Mouse (Mus musculus) stomach, embryonic 15.5 days (tissue): Measurements from ENCODE around the gene Lama2. TPM values are rescaled to one million over a fixed set of nuclear protein-coding genes. Genes with fewer than 3 reads are reported as not detected.

Experiments
- ATAC-seq: fragments of 200-750 bp; cut with Nextera tagmentation; 2 replicates; pipeline ENCODE4 v1.8.0; 2017; ENCODE audit warnings: low read depth, moderate number of reproducible peaks, moderate TSS enrichment; ENCODE audit not compliant: insufficient read depth, low FRiP score
- H3K27ac ChIP-seq: fragments of 300-500 bp; sonication (generic); 2 replicates; pipeline ENCODE4 v1.5.1; 2015; ENCODE audit warnings: mild to moderate bottlenecking, inconsistent platforms
- H3K27me3 ChIP-seq: fragments of 300-500 bp; sonication (generic); replicated peaks from 2 replicates; pipeline ENCODE4 v1.6.1; 2015; ENCODE audit warnings: inconsistent platforms
- H3K36me3 ChIP-seq: fragments of 300-500 bp; sonication (generic); 2 replicates; pipeline ENCODE4 v1.6.1; 2015; ENCODE audit warnings: inconsistent platforms
- H3K4me1 ChIP-seq: fragments of 300-500 bp; sonication (generic); 2 replicates; pipeline ENCODE4 v1.6.1; 2015; ENCODE audit warnings: inconsistent platforms
- H3K4me2 ChIP-seq: fragments of 300-500 bp; sonication (generic); 2 replicates; pipeline ENCODE4 v1.6.1; 2015; ENCODE audit warnings: mild to moderate bottlenecking, inconsistent platforms
- H3K4me3 ChIP-seq: fragments of 300-500 bp; sonication (generic); replicated peaks from 2 replicates; pipeline ENCODE4 v1.5.1; 2015; ENCODE audit warnings: inconsistent platforms
- H3K9ac ChIP-seq: fragments of 300-500 bp; sonication (generic); 2 replicates; pipeline ENCODE4 v1.6.1; 2015; ENCODE audit warnings: inconsistent platforms
- H3K9me3 ChIP-seq: fragments of 300-500 bp; sonication (generic); 2 replicates; pipeline ENCODE4 v1.6.1; 2016; ENCODE audit warnings: inconsistent platforms
- WGBS: fragments of 180-500 bp; shearing (Covaris S2); methylation state at CpG from one replicate; pipeline ENCODE4 v1.1.7; 2015; 5-methylcytosine and 5-hydroxymethylcytosine counted together
- polyA plus RNA-seq: library from polyadenylated mRNA; unstranded; fragments of >200 nt; fragmentation: Nextera tagmentation; extraction: Ambion mirVana; gene quantifications from 2 replicates; pipeline ENCODE4 v1.2.1, GENCODE M21; 2015

Gene Lama2
- polyA plus RNA-seq, 1 experiment from 2014 or later = 15.0 TPM

DNA sequence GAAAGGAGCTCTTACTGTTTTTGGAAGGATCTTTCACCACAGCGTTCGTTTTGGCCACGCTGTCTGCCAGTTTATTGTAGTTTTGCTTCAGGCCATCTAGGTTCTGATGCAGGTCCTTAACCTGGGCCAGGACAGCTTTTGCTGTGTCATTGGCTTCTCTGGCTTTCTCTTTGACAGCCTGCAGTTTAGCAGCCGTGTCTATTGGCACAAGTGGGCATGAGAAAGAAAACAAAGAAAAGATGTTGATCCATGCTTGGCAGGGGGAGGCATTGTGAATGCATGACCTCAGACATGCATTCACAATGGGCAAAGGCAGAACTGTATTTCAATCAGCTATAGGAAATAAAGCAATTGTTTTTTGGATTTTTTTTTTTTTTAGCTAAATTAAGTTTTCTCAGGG, 565.1 kb downstream of the Lama2 start:
- 75% methylated on average over 4 of the region's 4 CpGs for WGBS
- H3K27ac ChIP-seq = no peak overlapping the region
- no peaks in the 10 kb centered on the region for H3K36me3 ChIP-seq
- no peak overlapping the region for H3K4me2 ChIP-seq
- H3K4me3 ChIP-seq = no peak overlapping the region
- H3K9ac ChIP-seq = no peak overlapping the region
- no peak for ATAC-seq
- no peaks in the 10 kb centered on the region for H3K27me3 ChIP-seq
- no peaks in the 10 kb centered on the region for H3K9me3 ChIP-seq
- H3K4me1 ChIP-seq = no peaks in the 10 kb centered on the region

DNA sequence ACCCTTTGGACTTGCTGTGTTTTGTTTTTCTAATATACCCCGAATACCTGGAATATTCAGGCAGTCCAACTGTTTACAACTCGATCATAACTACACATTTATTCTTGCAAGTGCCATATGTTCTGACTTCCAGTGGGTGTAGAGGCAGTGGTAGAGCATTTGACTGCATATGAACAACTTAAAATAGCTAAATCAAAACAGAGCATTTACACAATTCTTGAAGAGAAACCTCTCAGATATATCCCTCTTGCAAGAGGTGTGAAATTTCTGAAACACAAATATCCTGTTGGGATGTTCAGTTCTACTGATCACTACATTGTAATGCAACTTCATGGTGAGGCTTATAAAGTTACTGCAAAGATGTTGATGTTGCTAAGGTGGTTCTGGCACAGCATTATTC, 572.4 kb downstream of the Lama2 start:
- Histone ChIP-seq H3K4me1 (no peaks in the 10 kb centered on the region), H3K4me3 (no peak overlapping the region), H3K9me3 (no peaks in the 10 kb centered on the region), H3K27ac (no peak overlapping the region), H3K36me3 (no peaks in the 10 kb centered on the region), H3K4me2 (no peak overlapping the region), H3K27me3 (no peaks in the 10 kb centered on the region), H3K9ac (no peak overlapping the region)
- ATAC-seq = no peak
- 69% methylated on average over 2 of the region's 2 CpGs for WGBS

DNA sequence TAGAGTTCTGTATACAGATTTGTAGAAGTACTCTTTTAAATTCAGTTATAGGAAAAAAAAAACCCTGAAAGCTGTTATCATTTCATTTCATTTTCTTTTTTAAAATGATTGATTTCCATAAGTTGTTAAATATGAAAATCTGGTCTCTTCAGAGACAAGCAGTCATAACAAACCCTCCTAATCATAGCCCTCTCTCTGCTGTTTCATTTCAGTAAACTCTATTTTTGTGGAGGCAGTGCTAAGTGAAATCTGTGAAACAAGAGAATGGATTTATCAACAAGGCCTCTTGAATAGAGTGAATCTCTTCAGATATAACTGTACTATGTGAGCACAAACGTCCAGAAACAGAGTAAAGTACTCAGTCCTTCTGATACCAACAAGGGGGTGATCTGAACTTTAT, 577.7 kb downstream of the Lama2 start:
- Histone ChIP-seq H3K4me3 (no peak overlapping the region), H3K27ac (no peak overlapping the region), H3K9ac (no peak overlapping the region), H3K4me2 (no peak overlapping the region), H3K4me1 (no peaks in the 10 kb centered on the region), H3K36me3 (no peaks in the 10 kb centered on the region), H3K9me3 (no peaks in the 10 kb centered on the region), H3K27me3 (no peaks in the 10 kb centered on the region)
- ATAC-seq = no peak
- 18% methylated on average over 1 of the region's 1 CpGs for WGBS

DNA sequence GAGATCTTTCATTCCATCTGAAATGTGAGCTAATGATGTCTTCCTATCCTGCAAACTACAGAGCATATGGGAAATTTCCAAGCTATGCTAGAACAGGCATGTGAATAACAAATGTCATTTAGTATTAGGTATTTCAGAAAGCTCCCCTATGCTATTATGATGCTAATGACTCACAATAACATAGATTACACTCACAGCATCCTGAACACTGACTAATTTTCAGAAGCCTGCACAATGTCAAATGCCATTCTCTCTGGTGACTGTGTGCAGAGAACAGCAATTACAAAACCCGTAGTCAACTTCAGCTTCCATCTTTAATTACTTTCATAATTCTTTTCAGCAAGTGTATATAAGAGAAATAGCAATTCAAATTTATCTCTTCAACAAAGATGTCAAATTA, 596.9 kb downstream of the Lama2 start:
- Histone ChIP-seq H3K27me3 (no peaks in the 10 kb centered on the region), H3K4me3 (no peak overlapping the region), H3K9ac (no peak overlapping the region), H3K4me2 (no peak overlapping the region), H3K9me3 (no peaks in the 10 kb centered on the region), H3K4me1 (no peaks in the 10 kb centered on the region), H3K27ac (no peak overlapping the region), H3K36me3 (no peaks in the 10 kb centered on the region)
- 67% methylated on average over 1 of the region's 1 CpGs for WGBS
- ATAC-seq = no peak

DNA sequence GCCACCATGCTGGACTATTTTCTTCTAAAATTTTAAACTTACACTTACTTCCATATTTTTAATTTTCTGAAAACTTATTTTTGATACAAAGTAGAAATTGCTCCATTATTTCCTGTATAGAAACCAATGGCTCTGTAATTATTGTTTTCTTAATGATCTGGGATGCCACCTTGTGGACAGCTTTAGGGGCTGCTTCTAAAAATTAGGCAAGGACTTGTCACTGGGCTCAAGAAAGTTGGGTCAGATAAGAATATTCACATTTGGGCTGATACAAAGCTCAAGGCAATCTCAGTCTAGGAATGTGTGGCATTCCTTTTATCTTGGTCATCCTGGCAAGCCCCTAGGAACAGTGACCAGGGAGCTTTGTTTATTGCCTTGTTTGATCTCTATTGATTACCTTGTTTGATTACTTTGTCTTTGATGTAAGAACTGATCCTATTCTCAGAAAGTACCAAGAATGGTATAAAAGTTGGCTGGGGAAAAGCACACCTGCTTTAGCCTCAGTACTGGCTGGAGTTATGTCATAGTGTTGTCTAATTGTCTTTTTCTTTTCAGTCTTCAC, 606.7 kb downstream of the Lama2 start:
- H3K36me3 ChIP-seq = no peaks in the 10 kb centered on the region
- no peaks in the 10 kb centered on the region for H3K27me3 ChIP-seq
- H3K27ac ChIP-seq = no peak overlapping the region
- no peak overlapping the region for H3K4me2 ChIP-seq
- no peak overlapping the region for H3K9ac ChIP-seq
- no peaks in the 10 kb centered on the region for H3K9me3 ChIP-seq
- no peak for ATAC-seq
- H3K4me1 ChIP-seq = no peaks in the 10 kb centered on the region
- no peak overlapping the region for H3K4me3 ChIP-seq

DNA sequence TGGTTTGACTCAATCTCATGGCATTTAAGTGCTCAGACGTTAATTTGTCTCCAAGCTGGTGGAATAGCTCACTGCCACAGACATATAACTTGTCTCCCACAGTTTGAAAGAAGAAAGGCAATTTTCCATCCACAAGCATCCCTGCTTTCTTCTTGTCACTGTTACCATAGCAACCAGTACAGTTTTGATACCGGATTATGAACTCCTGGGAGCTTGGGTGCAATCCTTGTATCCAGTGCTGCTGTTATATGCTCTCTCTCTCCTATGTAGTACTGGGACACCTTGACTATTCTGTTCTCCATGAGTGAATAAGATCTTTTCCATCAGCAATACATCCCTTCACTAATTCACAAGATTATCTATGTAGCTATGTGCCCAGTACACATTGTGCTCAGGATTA, 612.2 kb downstream of the Lama2 start:
- Histone ChIP-seq H3K4me3 (no peak overlapping the region), H3K27ac (no peak overlapping the region), H3K4me2 (no peak overlapping the region), H3K4me1 (no peaks in the 10 kb centered on the region), H3K9ac (no peak overlapping the region), H3K27me3 (no peaks in the 10 kb centered on the region), H3K9me3 (no peaks in the 10 kb centered on the region), H3K36me3 (no peaks in the 10 kb centered on the region)
- ATAC-seq = no peak
- 79% methylated on average over 2 of the region's 2 CpGs for WGBS

DNA sequence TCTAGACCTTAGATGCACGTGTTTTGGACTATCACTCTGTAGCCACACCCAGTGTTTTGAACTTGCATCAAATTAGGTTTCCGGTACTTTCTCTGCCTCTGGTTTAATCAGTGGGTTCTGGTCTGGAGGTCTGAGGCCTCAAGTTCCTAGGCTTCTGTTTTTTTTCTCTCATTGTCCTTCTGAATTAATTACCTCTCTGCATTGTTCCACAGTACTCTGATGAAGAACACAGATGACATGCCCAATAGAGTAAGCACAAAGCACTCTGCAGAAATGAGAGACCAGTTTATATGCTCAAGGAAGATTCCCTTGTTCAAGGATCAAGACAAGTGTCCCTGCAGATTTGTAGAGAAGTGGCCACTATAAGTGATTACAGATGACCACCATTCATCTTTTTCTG, 613.8 kb downstream of the Lama2 start:
- WGBS = 69% methylated on average over 2 of the region's 2 CpGs

DNA sequence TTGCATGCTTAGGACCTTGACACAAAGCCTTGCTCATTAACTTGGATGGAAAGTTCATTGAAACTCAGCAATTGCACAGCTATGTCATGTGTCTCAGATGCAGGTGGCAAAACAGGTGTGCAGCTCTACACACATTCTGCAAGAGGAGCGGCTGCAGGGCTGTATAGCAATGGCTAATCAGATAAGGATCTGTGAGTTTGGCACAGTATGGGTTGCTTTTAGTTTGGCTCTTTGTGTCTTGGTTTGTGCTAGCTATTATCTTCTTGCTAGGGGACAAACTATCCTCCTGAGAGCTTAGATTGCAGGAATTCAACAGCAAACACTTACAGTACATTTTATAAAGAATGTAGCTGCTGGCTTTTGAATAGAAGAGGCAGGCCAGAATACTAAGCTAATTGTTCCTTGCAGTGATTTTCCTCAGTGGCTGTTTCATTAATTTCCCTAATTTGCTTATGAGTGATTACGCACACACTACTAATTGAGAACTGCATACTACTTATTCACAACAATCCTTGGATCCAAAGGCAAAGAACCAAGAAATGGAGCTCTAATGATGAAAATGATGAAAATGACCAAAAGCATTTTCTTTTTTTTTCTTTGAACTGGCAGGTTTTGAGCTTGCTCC, 617.9 kb downstream of the Lama2 start:
- Histone ChIP-seq H3K4me2 (no peak overlapping the region), H3K36me3 (no peaks in the 10 kb centered on the region), H3K4me1 (no peaks in the 10 kb centered on the region), H3K27me3 (no peaks in the 10 kb centered on the region), H3K4me3 (no peak overlapping the region), H3K9me3 (no peaks in the 10 kb centered on the region), H3K27ac (no peak overlapping the region), H3K9ac (no peak overlapping the region)
- WGBS = 80% methylated on average over 2 of the region's 2 CpGs
- no peak for ATAC-seq

More for the DNA sequence above, 613.8 kb downstream of the Lama2 start:
- no peak overlapping the region for H3K9ac ChIP-seq
- no peaks in the 10 kb centered on the region for H3K36me3 ChIP-seq
- H3K4me2 ChIP-seq = no peak overlapping the region
- no peak overlapping the region for H3K4me3 ChIP-seq
- no peak overlapping the region for H3K27ac ChIP-seq
- no peaks in the 10 kb centered on the region for H3K9me3 ChIP-seq
- no peaks in the 10 kb centered on the region for H3K4me1 ChIP-seq
- no peaks in the 10 kb centered on the region for H3K27me3 ChIP-seq
- ATAC-seq = no peak

DNA sequence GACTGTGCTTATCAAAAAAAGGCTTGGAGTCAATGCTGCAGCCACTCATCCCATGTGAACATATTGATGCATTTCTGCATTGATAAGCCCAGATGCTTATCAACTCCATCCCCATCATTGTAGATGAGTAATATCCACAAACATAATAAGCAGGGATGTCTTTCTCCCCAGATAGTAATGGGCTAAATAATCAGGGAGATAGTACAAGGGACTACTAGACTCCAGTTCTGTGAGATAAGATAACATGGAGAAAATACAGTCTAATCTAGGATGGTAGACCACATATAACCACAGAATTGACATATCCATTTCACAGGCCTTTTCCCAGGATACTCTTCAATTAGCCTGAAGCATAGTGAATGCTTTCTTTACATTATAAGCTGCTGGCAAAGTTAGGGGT, 622.9 kb downstream of the Lama2 start:
- Histone ChIP-seq H3K4me2 (no peak overlapping the region), H3K9me3 (no peaks in the 10 kb centered on the region), H3K36me3 (no peaks in the 10 kb centered on the region), H3K27ac (no peak overlapping the region), H3K4me3 (no peak overlapping the region), H3K9ac (no peak overlapping the region), H3K27me3 (no peaks in the 10 kb centered on the region), H3K4me1 (no peaks in the 10 kb centered on the region)
- no peak for ATAC-seq

DNA sequence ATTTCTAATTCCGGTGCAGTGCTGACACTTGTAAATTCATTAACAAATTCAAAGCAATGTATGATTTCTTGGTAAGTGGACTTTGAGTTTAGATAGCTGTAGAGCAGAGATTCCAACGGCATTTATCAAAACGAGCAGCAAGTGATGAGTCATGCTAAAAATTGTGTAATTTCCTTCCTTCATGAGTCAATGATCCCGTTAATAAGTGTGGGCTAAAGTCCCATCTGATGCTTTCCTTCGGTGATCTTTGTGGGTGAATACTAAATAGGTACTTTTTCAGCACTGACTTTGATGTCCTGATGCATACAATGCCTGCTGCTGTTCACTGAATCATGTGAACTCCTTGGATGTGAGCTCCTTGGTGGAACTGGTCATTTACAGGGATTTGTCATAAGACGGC, 623.6 kb downstream of the Lama2 start:
- WGBS = 62% methylated on average over 6 of the region's 6 CpGs
- H3K4me1 ChIP-seq = no peaks in the 10 kb centered on the region
- H3K27me3 ChIP-seq = no peaks in the 10 kb centered on the region
- no peak for ATAC-seq
- H3K4me2 ChIP-seq = no peak overlapping the region
- H3K9ac ChIP-seq = no peak overlapping the region
- H3K9me3 ChIP-seq = no peaks in the 10 kb centered on the region
- no peaks in the 10 kb centered on the region for H3K36me3 ChIP-seq
- no peak overlapping the region for H3K27ac ChIP-seq
- H3K4me3 ChIP-seq = no peak overlapping the region

DNA sequence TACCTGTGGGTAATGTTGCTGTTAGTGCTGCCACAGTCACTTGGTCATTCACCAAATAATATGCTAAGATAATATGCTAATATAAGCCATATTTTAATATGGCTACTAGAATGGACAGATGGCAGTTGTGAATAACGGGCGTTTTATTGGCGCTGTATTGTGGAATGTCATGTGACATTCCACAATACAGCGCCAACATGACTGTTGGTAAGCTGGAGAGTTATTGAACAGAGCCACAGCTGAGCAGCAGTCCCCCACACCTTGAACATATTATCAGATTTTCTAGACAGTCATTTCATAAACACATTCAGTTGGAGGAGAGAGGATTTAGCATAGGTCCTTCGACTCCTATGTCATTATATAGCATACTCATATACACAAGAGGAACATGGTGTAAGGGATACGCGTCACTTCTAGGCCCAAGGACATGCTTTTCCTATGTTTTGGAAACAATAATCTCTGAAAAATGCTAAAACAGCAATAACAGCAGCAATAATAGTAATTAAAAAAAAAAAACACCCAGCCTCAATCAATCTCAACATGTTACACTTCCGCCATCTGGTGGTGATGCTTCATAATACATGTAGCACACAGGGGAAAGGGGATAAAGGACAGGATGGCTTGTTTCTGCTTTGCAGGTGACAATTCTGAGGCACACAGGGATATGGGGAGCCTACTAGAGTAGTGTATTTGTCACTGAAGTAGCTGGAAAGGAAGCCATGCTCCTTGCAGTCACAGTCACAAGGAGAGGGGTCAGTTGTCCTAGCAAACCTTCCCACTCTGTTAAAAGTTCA, 624.2 kb downstream of the Lama2 start:
- Histone ChIP-seq H3K9me3 (no peaks in the 10 kb centered on the region), H3K4me1 (no peaks in the 10 kb centered on the region), H3K27ac (no peak overlapping the region), H3K4me3 (no peak overlapping the region), H3K4me2 (no peak overlapping the region), H3K27me3 (no peaks in the 10 kb centered on the region), H3K36me3 (no peaks in the 10 kb centered on the region), H3K9ac (no peak overlapping the region)
- 72% methylated on average over 8 of the region's 8 CpGs for WGBS
- ATAC-seq = no peak

DNA sequence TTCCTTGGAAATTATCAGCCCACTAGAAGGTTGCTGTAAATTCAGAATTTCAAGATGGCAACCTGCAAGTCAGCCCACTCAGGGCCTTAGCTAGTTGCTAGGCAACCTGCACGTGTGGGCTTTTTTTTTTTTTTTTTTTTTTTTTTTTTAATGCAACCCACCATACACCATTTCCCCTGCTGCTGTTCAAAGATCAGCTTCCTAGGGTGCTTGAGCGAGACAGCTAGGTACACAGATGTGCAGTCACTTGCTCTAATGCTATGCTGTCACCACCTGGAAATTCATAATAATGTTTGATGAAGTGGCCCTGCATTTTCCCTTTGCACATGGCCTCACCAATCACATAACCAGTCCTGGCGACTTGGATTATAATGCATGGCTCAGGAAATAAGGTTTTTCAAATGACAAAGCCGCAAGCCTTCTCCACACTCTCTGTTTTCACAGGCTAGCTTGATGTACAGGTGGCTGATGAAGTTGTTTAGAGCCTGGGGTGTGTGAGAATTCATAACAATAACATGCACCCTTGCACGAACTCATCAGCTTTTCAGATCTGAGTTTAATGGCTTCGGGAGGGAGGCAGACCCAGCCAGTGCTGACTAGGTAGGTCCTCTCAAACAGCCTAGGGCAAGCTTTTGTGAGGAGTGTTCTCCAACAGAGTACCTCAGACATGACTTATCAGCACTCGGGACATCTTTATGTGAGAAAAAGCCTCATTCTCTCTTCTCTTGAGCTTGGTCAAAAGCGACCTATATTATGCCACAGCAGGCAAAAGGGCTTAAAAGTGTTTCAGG, 625.4 kb downstream of the Lama2 start:
- no peak for ATAC-seq
- H3K9me3 ChIP-seq = no peaks in the 10 kb centered on the region
- no peak overlapping the region for H3K4me3 ChIP-seq
- no peak overlapping the region for H3K9ac ChIP-seq
- H3K4me1 ChIP-seq = no peaks in the 10 kb centered on the region
- no peaks in the 10 kb centered on the region for H3K27me3 ChIP-seq
- H3K4me2 ChIP-seq = no peak overlapping the region
- H3K36me3 ChIP-seq = no peaks in the 10 kb centered on the region
- H3K27ac ChIP-seq = no peak overlapping the region
- 69% methylated on average over 8 of the region's 8 CpGs for WGBS
